Mouse (Mus musculus) megakaryocyte-erythroid progenitor cell, adult 5-6 weeks (primary cell): Measurements from ENCODE around the gene Galnt17. TPM values are rescaled to one million over a fixed set of nuclear protein-coding genes. Genes with fewer than 3 reads are reported as not detected.

Source experiments
- ATAC-seq: replicated peaks from 2 replicates; pipeline ENCODE4 v1.8.0; 2016; ENCODE audit warnings: mild to moderate bottlenecking, inconsistent platforms; ENCODE audit not compliant: severe bottlenecking, poor library complexity, low FRiP score, low TSS enrichment
- total RNA-seq, 2 experiments: library from RNA; stranded (forward) in 1 of 2; stranded (reverse) in 1 of 2; fragments of 200-1000, 215-1000 nt in 1 of 2; fragments of >200 nt in 1 of 2; fragmentation: Nextera tagmentation in 1 of 2; gene quantifications; 2 replicates each; pipeline ENCODE4 v1.2.3; 2014 to 2017

Galnt17 gene
- total RNA-seq (2014; fragmentation: Nextera tagmentation) (not detected in 2 replicates), total RNA-seq (2017) (not detected in 2 replicates)

DNA sequence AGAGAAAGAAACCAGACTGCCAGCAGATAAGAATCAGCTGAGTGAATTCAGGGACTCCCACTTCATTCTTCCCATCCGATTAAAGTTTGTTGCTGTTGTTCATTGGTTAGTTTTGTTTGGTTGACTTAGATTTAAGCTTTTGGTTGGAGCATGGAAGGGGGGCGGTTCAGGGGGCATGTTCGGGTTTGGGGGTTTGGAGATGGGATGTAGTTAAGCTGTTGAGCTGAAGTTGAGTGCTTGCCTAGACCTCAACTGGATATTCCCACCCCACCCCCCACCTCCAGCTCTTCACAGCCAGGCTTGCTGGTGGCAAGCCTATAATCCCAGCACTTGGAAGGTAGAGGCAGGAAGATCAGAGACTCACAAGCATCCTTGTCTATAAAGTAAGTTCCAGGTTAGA lies at the start of gene Galnt17:
Gene Galnt17, minus strand, starts transcription at position 101 of the 400 bp plus-strand sequence.
- ATAC-seq, result no peak

DNA sequence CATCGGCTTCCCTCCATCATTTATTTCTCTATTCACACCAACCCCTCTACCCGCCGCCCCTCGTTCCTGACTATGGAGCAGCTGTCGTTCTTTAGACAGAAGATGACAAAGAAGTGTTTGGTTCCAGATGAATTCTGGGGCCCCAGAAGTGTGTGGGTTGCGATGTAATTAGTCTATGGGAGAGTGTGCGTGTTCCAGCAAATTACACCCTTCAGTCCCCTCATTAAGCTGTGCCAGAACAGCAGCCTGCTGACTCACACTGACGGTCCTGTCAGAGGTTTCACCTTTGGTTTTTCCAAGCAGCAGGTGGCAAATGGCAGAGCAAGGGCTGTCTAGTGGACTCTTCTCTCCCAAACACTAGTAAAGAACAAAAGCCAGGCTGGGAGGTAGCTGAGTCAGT lies 26.2 kb upstream of the Galnt17 start:
- no peak for ATAC-seq

DNA sequence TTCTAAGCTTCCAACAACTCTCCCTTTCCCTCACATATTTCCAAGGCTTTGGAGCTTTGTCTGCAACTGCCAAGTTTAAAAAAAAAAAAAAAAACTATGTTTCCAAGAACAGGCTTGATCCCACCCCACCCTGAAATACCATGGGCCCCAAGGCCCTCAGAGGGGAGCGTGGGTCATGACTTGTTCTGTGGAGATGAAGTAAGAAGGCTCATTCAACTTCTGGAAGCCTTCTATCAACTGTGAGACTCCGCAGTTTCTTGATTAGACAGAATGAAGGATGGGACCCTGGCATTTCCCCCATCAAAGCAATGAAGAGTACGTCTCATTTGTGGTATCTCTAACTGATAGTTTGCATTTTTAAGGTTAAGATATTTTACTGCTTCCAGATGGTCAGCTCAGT lies 13.0 kb upstream of the Galnt17 start:
- ATAC-seq, result no peak

DNA sequence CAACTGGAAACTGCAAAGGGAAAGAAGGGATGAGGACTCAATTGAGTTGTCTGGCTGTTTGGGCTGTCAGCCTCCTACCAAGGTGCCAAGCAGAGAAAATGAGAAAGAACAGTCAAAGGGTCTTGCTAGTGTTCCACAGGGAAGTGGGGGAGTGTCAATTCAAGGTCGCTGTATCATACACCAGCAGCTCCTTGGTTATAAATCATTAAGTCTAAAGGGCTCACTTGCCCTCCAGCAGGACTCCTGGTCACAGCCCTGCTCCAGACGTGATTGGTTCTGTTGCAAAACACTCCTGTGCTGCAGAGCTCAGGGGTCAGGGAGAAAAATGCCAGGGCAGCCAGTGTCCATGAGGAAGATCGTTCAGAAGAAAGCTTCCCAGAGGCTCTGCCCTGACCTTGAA lies 11.3 kb upstream of the Galnt17 start:
- ATAC-seq, result no peak

DNA sequence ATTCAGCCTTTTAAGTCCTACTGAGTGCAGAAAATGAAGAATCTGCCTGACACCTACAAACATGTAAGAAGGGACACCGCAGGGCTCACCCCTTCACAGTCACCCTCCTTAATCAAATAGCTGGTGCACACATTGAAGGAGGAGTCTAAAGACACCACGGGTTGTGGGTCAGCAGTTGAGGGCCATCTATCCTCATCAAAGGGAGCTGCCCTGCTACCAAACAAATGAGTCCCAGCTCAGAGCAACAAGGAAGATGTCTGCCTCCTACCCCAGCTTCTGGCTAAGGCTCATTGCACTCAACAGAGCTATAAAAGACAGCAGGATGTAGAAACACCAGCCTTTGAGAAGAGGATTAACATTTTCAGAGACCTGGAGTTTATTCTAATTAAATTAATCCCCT lies 10.8 kb upstream of the Galnt17 start:
- ATAC-seq, result no peak

DNA sequence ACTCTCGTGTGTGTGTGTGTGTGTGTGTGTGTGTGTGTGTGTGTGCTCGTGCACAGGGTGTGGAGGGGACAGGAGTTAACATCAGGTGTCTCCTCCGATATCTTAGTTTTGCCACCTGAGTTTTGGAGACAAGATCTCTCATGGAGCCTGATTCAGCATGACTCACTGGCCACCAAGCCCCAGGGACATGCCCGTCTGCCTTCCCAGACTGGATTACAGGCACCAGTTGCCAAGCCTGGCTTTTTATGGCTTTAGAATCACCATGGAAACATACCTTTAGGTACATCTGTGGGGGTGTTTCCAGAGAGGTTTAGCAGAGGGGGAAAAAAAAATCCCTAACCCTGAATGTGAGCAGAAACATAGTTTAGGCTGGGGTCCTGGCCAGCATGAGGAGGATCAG lies 6.7 kb upstream of the Galnt17 start:
- no peak for ATAC-seq

DNA sequence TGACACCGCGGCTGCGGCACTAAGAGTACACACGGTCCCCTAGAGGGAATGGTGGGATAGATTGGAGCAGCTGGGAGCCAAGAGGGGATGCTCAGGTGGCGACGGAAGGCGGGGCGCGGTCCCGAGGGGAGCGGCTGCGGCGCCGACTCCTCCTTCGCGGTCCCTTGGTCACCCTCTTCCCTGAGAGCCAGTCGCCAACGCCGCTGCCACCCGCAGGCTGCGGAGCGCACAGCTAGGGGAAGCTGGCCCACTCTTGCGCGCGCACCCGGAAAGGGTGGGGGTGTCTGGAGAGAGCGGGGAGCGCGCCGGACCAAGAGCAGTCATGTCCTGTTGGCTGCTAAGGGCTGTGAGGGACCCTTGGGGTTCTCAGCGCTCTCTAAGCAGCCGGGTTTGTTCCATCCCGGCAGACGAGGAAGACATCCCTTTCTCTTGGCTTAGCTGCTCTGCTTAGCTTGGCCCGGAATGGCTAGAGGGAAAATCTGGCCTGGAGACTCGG lies 593 bp downstream of the Galnt17 start:
- no peak for ATAC-seq

DNA sequence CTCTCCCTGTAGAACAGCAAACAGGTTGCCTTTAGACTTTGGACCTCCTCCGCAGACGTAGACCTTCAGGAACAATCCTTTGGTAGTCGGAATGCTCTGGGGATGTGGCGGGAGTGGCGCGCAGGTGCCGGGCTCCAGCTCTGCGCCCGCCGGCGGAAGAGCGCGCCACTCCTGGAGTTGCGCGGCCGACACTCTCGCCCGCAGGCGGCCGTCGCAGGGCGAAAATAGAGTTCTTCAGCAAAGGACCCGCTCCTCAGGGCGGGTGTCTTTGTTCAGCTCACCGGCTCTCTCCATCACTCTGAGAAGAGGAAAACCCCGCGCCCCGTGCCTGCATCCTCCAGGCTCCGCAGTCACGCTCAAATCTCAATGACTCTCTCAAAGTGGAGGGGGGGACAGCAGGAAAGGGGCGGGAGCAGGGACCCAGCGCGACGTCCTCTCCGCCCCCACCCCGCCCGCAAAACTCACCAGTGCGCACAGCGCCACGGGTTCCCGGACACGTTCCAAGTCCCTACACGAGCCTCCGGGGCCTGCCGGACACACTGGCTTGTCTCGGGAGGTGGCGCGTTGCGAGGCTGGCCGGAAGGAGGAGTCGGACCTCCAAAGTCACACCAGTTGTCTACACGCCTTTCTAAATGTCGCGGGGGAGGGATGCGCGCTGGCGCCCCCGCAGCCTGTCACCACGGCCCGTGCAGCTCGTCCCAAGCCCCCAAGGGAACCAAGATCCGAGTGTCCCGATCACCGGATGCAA lies 1.2 kb downstream of the Galnt17 start:
- no peak for ATAC-seq

DNA sequence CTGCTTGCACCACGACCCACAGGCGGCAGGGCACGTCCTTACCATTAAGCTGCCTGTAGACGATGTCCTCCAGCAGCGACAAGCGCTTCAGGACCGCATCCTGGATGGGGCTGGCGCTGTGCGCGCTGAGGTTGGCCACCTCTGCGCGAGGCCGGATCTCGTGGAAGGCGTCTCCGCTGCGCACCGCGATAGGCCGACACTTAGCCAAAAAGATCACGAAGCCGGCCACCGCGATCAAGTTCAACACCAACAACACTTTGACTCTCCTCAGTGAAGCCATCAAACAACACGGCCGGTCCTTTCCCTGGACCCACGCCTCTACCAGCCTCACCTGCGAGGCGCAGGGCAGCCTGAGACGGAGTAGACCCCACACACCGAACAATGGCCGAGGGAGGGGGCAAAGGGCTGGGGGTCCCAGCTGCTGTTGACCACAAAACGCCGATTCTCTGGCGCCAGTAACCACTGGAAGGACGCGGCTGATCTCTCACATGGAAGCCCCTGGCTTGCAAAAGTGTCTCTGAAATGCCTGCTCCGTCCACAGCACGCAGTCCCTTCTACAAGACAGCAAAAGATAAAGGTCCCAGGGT lies 1.9 kb downstream of the Galnt17 start:
- no peak for ATAC-seq

DNA sequence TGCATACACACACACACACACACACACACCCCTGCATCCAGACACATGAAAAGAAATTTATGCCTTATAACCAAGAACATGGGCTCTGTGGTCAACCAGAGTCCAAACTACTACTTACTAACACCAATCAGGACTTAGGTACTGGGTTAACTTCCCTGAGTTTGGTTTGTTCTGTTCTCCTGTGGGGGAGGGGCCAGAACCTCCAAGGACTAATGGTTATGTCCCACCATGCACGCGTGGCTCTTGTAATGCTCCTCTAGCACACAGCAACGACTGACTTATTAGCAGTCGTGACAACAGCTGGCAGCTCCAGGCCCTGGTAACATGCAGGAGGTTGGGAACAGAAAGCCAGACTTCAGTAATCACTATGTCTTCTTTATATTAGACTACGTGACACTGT lies 3.1 kb downstream of the Galnt17 start:
- ATAC-seq, result no peak

DNA sequence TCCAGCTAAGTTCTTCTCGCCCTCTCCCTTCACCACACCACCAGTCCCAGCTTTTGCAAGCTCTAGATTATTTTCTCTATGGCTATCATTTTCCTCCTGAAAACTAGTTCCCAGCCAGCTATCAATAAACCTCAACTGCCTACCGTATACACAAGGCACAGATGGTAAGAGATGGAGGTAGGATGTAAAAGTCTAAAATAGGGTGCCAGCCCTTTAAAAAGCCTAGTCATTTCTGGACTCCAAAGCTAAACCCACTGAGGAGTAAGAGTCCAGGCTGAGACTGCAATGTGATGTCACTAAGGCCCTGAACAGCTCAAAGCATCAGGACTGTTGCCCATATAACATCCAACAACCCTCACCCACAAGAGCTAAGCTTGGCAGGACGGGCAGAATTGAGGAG lies 6.8 kb downstream of the Galnt17 start:
- no peak for ATAC-seq

DNA sequence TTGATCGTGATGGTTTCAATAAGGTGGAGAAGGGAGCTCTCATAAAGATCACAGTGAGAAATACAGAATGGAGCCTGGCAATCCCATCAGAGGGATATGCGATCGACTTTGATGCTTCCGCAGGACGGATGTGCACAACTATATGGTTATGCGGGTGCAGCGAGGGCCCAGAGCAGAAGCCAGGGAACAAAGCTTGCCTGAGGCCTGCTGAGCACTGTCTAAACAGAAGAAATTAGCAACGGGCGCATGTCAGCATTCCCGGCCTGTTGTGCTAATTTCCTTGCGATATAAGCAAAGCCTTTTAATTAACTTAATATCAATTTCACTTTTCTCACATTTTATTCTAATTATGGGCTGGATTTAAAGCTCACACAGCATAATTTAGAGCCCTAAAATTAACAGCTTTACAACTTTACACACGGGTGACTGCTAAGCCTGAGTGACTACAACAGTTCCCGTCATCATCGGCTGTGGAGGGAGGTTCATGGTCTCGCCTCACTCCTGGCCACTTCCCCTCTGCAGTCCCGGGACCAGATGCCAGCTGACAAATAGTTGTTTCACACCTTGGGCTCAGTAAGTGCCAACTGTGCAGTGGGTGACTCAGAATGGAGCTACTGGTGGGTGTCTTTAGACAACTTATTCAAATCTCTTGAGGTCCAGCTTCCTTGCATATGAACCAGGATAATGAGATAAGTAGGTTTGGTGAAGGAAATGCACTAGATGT lies 14.4 kb downstream of the Galnt17 start:
- no peak for ATAC-seq

DNA sequence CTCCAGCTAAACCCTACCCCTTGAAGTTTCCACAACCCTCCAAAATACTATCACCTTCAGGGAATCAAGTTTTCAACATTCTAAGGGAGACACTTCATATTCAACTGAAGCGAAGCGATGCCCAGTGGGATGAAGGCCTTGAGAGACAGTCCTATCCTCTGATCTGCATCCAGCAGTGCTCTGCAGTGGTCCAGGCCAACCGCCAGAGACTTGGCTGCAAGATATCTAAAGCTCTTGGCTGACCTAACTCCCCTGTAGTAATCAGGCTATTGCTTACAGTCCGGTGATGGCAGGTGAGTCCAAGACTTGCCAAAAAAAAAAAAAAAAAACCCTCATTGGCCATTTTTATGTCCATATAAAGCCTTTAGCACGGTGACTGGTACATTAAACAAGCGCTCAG lies 21.2 kb downstream of the Galnt17 start:
- no peak for ATAC-seq

DNA sequence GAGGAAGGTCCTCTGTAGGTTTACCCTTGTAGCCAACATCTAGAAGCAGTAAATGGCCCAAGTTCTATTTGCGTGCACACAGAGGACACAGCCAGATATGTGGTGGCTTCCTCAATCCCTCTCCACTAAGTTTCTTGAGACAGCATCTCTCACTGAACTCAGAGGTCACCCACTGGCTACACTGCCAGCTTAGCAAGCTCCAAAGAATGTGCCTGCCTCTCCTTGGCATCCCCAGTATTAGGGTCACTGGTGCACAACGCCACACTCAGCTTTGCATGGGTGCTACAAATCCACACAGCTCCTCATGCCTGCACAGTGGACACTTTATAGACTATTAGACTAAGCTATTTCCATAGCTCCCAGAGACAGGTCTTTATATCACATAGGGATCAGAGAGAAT lies 21.6 kb downstream of the Galnt17 start:
- no peak for ATAC-seq

DNA sequence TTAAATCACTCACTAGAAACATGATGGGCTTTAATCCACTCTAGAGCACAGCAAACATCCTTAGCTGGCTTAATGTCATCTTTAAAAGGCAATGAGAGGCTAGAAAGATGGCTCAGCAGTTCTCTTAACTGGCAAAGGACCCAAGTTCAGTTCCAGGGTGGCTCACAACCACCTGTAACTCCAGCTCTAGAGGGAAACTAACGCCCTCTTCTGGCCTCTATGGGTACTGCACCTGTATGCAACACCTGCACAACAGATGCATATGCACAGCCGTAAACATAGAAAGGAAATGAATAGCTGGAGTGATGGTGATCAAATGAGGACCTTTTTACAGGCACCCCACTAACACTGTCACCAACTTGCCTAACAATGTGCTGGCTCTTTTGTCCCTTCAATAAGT lies 27.9 kb downstream of the Galnt17 start:
- ATAC-seq, result no peak

DNA sequence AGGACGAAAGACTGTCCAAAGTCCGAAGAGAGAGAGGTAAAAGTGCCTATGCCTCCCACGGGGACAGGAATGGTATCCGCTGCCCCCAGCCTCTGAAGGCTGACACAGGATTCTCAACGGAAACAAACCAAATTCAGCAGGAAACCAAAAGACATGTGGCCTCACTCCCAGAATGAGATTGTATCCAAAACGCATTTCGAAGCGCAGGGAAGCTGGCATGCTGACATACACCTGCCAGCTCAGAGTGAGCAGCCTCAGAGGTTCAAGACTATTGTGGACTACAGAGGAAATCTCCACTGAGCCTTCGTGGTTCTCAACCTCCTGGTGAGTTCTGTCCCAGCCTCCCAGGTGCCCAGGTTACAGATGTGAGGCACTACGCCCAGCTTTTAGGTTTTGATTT lies 29.0 kb downstream of the Galnt17 start:
- no peak for ATAC-seq

DNA sequence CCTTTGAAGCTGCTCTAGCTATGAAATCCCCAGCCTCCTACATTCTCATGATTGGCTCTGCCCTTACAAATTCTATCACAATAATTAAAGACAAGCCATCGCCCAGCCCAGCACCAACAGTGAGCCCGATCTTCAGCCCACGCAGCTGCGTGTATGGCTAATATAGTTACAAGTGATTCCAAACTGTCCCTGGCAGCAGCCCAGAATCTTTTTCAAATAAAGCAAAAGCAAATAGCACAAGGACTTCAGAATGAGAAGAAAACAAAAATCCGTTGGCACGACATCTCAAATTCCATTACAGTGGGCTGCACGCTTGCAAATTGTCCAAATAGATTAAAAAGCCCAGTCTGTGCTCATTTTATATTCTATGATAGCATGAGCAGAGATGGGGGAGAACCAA lies 31.1 kb downstream of the Galnt17 start:
- no peak for ATAC-seq

DNA sequence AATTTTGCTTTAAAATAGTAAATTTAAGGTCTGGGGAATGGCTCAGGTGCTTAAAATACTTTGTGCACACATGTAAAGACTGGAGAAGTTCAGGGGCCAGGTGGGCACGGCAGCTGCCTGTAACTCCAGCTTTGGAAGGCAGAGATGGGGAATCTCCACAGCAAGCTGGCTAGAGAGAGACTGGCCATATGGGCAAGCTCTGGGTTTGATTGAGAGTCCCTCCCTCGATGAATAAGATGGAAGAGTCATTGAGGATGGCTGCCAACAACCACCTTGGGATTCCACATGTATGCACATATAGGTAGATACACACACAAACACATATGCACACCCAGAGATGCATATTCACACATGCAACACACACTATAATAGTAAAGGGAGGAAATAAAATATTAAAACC lies 42.0 kb downstream of the Galnt17 start:
- no peak for ATAC-seq

DNA sequence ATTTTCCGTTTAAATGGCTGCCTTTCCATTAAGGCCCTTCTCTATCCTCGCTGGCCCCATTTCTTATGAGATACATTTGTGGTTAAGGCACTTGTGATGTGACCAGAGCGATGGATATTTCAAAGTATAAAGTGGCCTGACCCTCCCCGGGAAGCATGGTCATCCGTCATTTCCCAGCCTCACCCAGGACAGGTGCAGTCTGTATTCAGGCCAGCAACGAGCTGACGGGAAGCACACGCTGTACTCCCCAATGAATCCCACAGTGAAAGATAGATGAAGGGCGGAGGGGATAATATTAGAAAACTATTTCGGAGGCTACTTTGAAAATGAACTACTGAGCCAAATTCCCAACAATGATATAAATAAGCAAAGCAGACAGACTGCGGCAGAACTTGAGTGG lies 44.2 kb downstream of the Galnt17 start:
- ATAC-seq, result no peak

DNA sequence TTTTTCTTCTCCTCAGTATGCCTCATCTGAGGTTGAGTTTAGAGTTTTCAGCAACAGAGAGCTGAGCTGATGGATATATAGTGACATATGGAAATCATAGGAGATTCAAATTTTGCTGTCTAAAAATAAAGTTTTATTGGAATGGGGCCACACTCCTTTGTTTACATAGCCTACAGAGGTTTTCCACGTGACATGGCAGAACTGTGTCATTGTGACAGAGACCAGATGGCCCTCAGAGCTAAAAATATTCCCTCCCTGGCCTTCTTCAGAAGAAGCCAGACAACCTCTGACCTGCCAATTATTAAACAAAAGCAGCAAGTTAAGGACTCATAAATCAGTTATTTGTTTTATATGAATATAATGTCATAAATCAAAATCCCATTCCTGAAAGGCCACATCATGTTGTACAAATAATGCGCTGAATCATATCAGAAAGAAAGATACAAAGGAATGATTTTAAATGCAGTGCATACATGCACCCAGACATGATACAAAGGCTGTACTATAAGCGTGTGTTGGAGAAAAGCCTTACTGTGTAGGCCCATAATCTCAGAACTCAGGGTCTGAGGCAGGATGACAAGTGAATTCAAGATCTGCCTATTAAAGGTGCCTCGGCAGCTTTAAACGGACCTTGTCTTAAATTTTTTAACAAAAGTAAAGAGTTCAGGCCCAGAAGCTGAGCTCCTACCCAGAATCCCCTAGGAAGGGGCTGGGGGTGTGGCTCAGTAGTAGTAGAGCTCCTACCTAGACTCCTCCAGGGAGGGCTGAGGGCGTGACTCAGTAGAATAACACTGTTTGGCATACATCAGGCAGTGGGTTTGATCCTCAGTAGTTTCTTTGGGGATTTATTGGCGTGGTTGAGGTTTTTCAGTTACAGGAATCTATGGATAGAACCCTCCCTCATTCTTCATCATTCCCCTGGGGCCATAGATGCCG lies 57.3 kb downstream of the Galnt17 start:
- no peak for ATAC-seq
